Mouse (Mus musculus) megakaryocyte-erythroid progenitor cell, adult 5-6 weeks (primary cell): ENCODE measurements around the gene Jtb. TPM values are rescaled to one million over a fixed set of nuclear protein-coding genes. Genes with fewer than 3 reads are reported as not detected.

Source experiments
- ATAC-seq: replicated peaks from 2 replicates; pipeline ENCODE4 v1.8.0; 2016; ENCODE audit warnings: mild to moderate bottlenecking, inconsistent platforms; ENCODE audit not compliant: severe bottlenecking, poor library complexity, low FRiP score, low TSS enrichment
- total RNA-seq, 2 experiments: library from RNA; stranded (forward) in 1 of 2; stranded (reverse) in 1 of 2; fragments of 200-1000, 215-1000 nt in 1 of 2; fragments of >200 nt in 1 of 2; fragmentation: Nextera tagmentation in 1 of 2; gene quantifications; 2 replicates each; pipeline ENCODE4 v1.2.3; 2014 to 2017

Gene Jtb
- total RNA-seq, 2 experiments from 2014 or later = 48.5 to 95.1 TPM

DNA sequence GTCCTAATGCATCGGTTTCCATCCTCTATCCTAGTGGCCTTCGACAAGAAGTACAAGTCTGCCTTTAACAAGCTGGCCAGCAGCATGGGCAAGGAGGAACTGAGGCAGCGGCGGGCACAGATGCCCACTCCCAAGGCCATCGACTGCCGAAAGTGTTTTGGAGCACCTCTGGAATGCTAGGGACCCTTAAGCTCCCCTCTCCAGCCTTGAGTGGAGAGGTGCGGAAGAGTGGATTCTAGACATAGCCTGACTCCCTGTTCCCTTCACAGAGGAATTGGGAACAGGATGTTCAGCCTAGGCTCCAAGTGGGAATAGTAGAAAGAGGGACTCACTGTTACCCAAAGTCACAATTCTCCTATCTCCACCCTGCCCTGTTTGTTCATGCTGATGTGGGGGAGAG is 48.3 kb downstream of the Jtb start:
- no peak for ATAC-seq

GRCm38 (mm10) chr3:90280708-90281107 is 49.3 kb downstream of the Jtb start:
- ATAC-seq = no peak

GRCm38 (mm10) chr3:90284150-90284549 is 52.8 kb downstream of the Jtb start:
- ATAC-seq = no peak

Other genes starting within 250 kb of the Jtb start
- gene Hax1, start 232.8 kb upstream of the Jtb start, total RNA-seq (2014; fragmentation: Nextera tagmentation) = 162 and 225 TPM in 2 replicates
- gene Hax1, start 232.8 kb upstream of the Jtb start, total RNA-seq (2017) = 72.2 and 78.6 TPM in 2 replicates
- gene 4933434E20Rik, start 180.0 kb upstream of the Jtb start, total RNA-seq (2014; fragmentation: Nextera tagmentation) = 47.5 and 67.7 TPM in 2 replicates
- gene 4933434E20Rik, start 180.0 kb upstream of the Jtb start, total RNA-seq (2017) = 42.7 and 55.0 TPM in 2 replicates
- 319 and 326 TPM in 2 replicates for gene Ubap2l, start 179.0 kb upstream of the Jtb start, total RNA-seq (2014; fragmentation: Nextera tagmentation)
- 151 and 159 TPM in 2 replicates for gene Ubap2l, start 179.0 kb upstream of the Jtb start, total RNA-seq (2017)
- gene Tpm3, start 158.9 kb upstream of the Jtb start, total RNA-seq (2014; fragmentation: Nextera tagmentation) = 192 and 222 TPM in 2 replicates
- gene Tpm3, start 158.9 kb upstream of the Jtb start, total RNA-seq (2017) = 375 and 390 TPM in 2 replicates
- gene Nup210l, start 127.5 kb upstream of the Jtb start, total RNA-seq (2014; fragmentation: Nextera tagmentation) = 0.05 TPM in 1 of 2 replicates, not detected in the other
- gene Nup210l, start 127.5 kb upstream of the Jtb start, total RNA-seq (2017) = not detected in 2 replicates
- 6,200 and 6,584 TPM in 2 replicates for gene Rps27, start 17.9 kb upstream of the Jtb start, total RNA-seq (2014; fragmentation: Nextera tagmentation)
- gene Rps27, start 17.9 kb upstream of the Jtb start, total RNA-seq (2017) = 4,833 and 5,025 TPM in 2 replicates
- gene Rab13, start 17.9 kb upstream of the Jtb start, total RNA-seq (2014; fragmentation: Nextera tagmentation) = 4.0 TPM in 1 of 2 replicates, not detected in the other
- 0.38 and 0.72 TPM in 2 replicates for gene Rab13, start 17.9 kb upstream of the Jtb start, total RNA-seq (2017)
- gene Creb3l4, start 11.9 kb downstream of the Jtb start, total RNA-seq (2014; fragmentation: Nextera tagmentation) = not detected in 2 replicates
- gene Creb3l4, start 11.9 kb downstream of the Jtb start, total RNA-seq (2017) = not detected in 2 replicates
- 21.9 and 23.2 TPM in 2 replicates for gene Slc39a1, start 16.6 kb downstream of the Jtb start, total RNA-seq (2014; fragmentation: Nextera tagmentation)
- 27.2 and 36.8 TPM in 2 replicates for gene Slc39a1, start 16.6 kb downstream of the Jtb start, total RNA-seq (2017)
- gene Crtc2, start 22.6 kb downstream of the Jtb start, total RNA-seq (2014; fragmentation: Nextera tagmentation) = 33.0 and 45.4 TPM in 2 replicates
- gene Crtc2, start 22.6 kb downstream of the Jtb start, total RNA-seq (2017) = 5.6 and 10.8 TPM in 2 replicates
- 32.4 and 33.3 TPM in 2 replicates for gene Dennd4b, start 33.6 kb downstream of the Jtb start, total RNA-seq (2014; fragmentation: Nextera tagmentation)
- gene Dennd4b, start 33.6 kb downstream of the Jtb start, total RNA-seq (2017) = 7.0 and 21.5 TPM in 2 replicates
- 65.5 and 68.0 TPM in 2 replicates for gene Gatad2b, start 61.6 kb downstream of the Jtb start, total RNA-seq (2014; fragmentation: Nextera tagmentation)
- 23.8 and 28.5 TPM in 2 replicates for gene Gatad2b, start 61.6 kb downstream of the Jtb start, total RNA-seq (2017)
- 1.7 and 7.3 TPM in 2 replicates for gene Slc27a3, start 158.3 kb downstream of the Jtb start, total RNA-seq (2014; fragmentation: Nextera tagmentation)
- 0.28 and 0.72 TPM in 2 replicates for gene Slc27a3, start 158.3 kb downstream of the Jtb start, total RNA-seq (2017)
- 39.0 and 39.3 TPM in 2 replicates for gene Ints3, start 202.0 kb downstream of the Jtb start, total RNA-seq (2014; fragmentation: Nextera tagmentation)
- gene Ints3, start 202.0 kb downstream of the Jtb start, total RNA-seq (2017) = 16.4 and 23.2 TPM in 2 replicates
- gene Npr1, start 234.3 kb downstream of the Jtb start, total RNA-seq (2014; fragmentation: Nextera tagmentation) = 0.22 TPM in 1 of 2 replicates, not detected in the other
- not detected in 2 replicates for gene Npr1, start 234.3 kb downstream of the Jtb start, total RNA-seq (2017)
- gene Ilf2, start 244.5 kb downstream of the Jtb start, total RNA-seq (2014; fragmentation: Nextera tagmentation) = 113 and 117 TPM in 2 replicates
- gene Ilf2, start 244.5 kb downstream of the Jtb start, total RNA-seq (2017) = 236 and 240 TPM in 2 replicates